Mouse (Mus musculus) pancreas, adult 10 weeks (tissue): ENCODE data around the gene S1pr5. TPM values are rescaled to one million over a fixed set of nuclear protein-coding genes. Genes with fewer than 3 reads are reported as not detected.

ENCODE experiments used
- polyA plus RNA-seq: library from polyadenylated mRNA; stranded (reverse); fragments of 350-450 nt; fragmentation: Illumina TruSeq; extraction: RNeasy Lipid Tissue Mini Kit (QIAGEN cat#74804); gene quantifications from one replicate; pipeline ENCODE4 v1.2.3, GENCODE M21; 2015; ENCODE audit warnings: low read depth, low replicate concordance; ENCODE audit not compliant: insufficient read depth

The S1pr5 gene
- polyA plus RNA-seq, result not detected

DNA sequence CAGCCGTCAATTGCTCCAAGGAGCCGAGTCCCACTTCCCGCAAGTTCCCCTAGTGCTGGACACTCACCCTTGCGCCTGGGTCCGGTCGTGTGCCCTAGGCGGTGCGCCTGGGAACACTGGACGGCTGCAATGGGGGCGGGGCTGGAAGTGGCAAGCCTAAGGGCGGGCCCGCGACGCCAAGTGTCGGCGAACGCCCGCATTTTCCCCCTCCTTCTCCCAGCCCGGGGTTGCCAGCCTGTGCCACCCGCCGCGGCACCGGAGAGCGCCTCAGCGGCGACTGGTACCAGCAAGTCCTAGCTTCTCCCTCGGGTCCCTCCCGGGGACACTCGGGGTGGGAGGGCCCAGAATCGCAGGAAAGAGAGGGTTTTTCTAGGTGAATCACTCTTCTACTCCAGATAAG, at the start of gene S1pr5:
S1pr5 (minus strand) TSS at position 118 of the 400 bp plus-strand sequence.

DNA sequence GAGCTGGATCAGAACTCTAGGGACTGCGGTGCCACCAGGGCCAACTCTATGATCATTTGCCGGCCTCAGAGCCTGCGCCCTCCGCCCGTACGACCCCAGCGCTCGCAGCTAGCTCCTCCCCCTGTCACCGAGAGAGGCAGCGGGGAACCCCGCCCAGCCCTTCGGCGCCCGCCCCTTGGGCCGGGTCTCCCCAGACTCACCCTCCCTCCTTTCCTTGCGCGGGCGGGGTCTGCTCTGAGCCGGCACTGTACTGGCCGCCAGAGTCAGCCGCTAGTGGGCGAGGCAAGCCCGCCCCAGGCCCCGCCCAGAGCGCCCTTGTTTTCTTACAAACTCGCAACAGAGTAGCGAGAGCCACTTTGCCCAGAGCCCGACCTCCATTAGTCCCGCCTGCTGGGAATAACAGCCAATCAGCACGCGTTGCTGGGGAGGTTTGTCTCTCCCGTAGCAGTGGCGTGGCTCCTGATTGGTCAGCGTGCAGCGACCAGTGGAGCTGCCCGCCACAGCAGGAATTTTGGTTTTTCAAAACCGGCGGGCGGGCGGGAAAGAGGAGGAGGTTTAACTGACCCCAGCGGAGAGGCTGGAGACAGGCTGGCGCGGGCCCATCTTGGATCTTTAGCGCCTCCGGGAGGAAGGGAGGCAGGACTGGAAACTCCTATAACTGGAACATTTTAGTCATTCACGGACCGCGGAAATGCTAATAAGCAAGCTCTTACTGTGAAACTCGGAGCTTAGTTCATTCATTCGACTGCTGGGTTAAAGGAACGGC, 43.0 kb upstream of the S1pr5 start, which contains the start of gene Cdkn2d:
Cdkn2d (minus strand) TSS at position 386 of the 766 bp plus-strand sequence.

GRCm38 (mm10) chr9:21287571-21288402, 39.5 kb upstream of the S1pr5 start, which contains the start of gene Kri1:
Gene Kri1 (minus strand): TSS chr9:21287969.

DNA sequence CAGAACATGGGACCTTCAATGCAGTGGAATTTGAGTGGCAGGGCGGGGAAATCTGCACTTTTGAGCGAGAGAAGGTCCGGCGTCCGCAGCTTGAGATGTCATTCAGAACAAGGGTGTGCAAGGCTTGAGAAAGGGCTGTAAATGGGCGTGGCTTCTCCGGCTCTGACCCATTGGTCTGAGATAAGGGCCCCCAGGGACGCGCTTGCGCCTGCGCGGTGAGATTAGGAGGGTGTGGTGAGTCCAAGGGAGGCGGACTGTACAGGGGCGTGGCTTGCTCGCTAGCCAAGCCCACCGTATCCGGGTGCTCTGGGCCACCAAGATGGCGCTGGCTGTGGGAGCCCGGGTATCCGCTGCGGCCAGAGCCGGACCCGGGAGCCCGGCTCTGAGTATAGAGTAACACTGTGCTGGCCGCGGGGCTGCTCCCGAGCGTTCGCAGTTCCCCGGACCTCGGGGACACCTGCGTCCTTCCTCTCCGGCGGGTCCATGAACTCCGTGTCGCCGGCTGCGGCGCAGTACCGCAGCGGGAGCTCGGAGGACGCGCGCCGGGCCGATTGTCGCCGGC, 16.8 kb upstream of the S1pr5 start, which contains the start of gene Atg4d:
Atg4d (plus strand) TSS at position 294 of the 562 bp plus-strand sequence.

DNA sequence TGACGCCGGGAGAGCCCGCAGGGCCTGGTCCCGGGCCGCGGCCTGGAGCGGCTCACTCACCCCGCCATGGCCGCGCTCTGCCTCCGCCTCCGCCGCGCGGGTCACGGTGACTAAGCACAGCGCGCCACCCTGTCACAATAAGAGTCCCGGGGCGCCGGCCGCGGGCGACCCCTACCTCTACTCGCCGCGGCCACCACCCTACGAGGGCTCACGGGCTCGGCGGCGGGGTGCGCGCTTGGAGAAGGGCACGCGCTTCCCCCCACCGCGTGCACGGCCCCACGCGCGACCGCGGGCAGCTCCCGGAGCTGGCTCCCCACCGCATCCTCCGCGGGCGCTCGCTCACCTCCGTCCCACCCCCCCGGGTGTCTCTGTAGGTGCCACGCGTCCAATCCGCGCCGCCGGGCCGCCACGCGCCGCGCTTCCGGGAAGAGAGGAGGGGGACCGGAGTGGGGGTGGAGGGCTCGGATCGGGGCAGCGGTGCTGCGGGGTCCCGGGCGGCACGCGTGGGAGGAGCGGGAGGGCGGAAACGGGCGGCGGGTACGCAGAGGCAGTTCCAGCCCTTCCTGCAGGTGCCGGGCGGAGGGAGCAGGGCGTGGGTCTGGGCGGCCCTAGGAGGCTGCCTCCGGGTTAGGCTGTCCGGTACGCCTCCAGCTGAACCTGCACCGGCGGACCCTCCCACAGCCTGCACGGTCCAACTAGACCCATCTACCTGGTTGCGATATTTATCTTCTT, 9.3 kb downstream of the S1pr5 start, which contains the start of gene Keap1:
Keap1 (minus strand) TSS at position 629 of the 732 bp plus-strand sequence.

Other genes starting within 250 kb of the S1pr5 start
- gene Mrpl4, start 245.7 kb downstream of the S1pr5 start, polyA plus RNA-seq, result 13.8 TPM
- 7.2 TPM for gene Icam1, start 232.5 kb downstream of the S1pr5 start, polyA plus RNA-seq
- gene Icam4, start 219.1 kb downstream of the S1pr5 start, polyA plus RNA-seq, result not detected
- not detected for gene Icam5, start 216.4 kb downstream of the S1pr5 start, polyA plus RNA-seq
- gene Zglp1, start 181.3 kb downstream of the S1pr5 start, polyA plus RNA-seq, result not detected
- gene Gm49373, start 175.3 kb downstream of the S1pr5 start, polyA plus RNA-seq, result 0.74 TPM
- gene Fdx1l, start 174.8 kb downstream of the S1pr5 start, polyA plus RNA-seq, result 12.7 TPM
- gene Gm38431, start 156.4 kb downstream of the S1pr5 start, polyA plus RNA-seq, result 4.2 TPM
- gene Raver1, start 156.4 kb downstream of the S1pr5 start, polyA plus RNA-seq, result 4.9 TPM
- 6.1 TPM for gene Tyk2, start 117.2 kb downstream of the S1pr5 start, polyA plus RNA-seq
- 23.2 TPM for gene Cdc37, start 98.5 kb downstream of the S1pr5 start, polyA plus RNA-seq
- 12.9 TPM for gene Pde4a, start 82.7 kb downstream of the S1pr5 start, polyA plus RNA-seq
- gene Keap1, start 9.1 kb downstream of the S1pr5 start, polyA plus RNA-seq, result 10.2 TPM
- gene Atg4d, start 16.9 kb upstream of the S1pr5 start, polyA plus RNA-seq, result 5.9 TPM
- 14.5 TPM for gene Kri1, start 39.5 kb upstream of the S1pr5 start, polyA plus RNA-seq
- 5.5 TPM for gene Cdkn2d, start 43.0 kb upstream of the S1pr5 start, polyA plus RNA-seq
- gene Ap1m2, start 63.9 kb upstream of the S1pr5 start, polyA plus RNA-seq, result 11.4 TPM
- 16.7 TPM for gene Slc44a2, start 72.3 kb upstream of the S1pr5 start, polyA plus RNA-seq
- gene Ilf3, start 119.4 kb upstream of the S1pr5 start, polyA plus RNA-seq, result 18.0 TPM
- gene Qtrt1, start 163.4 kb upstream of the S1pr5 start, polyA plus RNA-seq, result 58.6 TPM
- gene Dnm2, start 176.5 kb upstream of the S1pr5 start, polyA plus RNA-seq, result 30.4 TPM